Comparison of ENCODE assay signal across 11 mouse cellular contexts in genomic region chr3:137783937-137784911, GRCm38 (mm10).
DNase-seq lines count a peak whose midpoint lies in the region; ATAC-seq and TF ChIP-seq lines count a peak whose summit lies in the region.
"Had no signal": no experiment of that assay in that cellular context is flagged by ENCODE, and none has a peak within 500 bp of the region (broad histone marks: within the 10 kb centered on the region; RNA-seq: fewer than 3 reads in every experiment).

No protein-coding gene starts in this region.

- no peak overlapping the region for H3K9ac ChIP-seq in intestine, postnatal 0 days (ENCODE audit: low read depth, low read length)
- no peak overlapping the region for H3K9ac ChIP-seq in intestine, embryonic 15.5 days
- no peak overlapping the region for H3K9ac ChIP-seq in midbrain, postnatal 0 days (replicated peaks; ENCODE audit: low read length, poor library complexity, severe bottlenecking)
- H3K9ac ChIP-seq: limb, embryonic 13.5 days had no signal

- H3K27me3 ChIP-seq in intestine, postnatal 0 days (replicated peaks; ENCODE audit: control insufficient read depth, insufficient read depth, low read length): peaks cover 7% of the 10 kb centered on the region
- peaks cover 4% of the 10 kb centered on the region; the same call in 1 of the 2 replicates for H3K27me3 ChIP-seq in intestine, embryonic 15.5 days (replicated peaks)
- peaks cover 22% of the 10 kb centered on the region for H3K27me3 ChIP-seq in hindbrain, embryonic 10.5 days (ENCODE audit: insufficient read depth, poor library complexity, severe bottlenecking)
- H3K27me3 ChIP-seq in midbrain, postnatal 0 days (ENCODE audit: insufficient read depth, low read length): no peaks in the 10 kb centered on the region

- H3K4me2 ChIP-seq in intestine, postnatal 0 days (replicated peaks; ENCODE audit: low read depth): no peak overlapping the region
- no peak overlapping the region for H3K4me2 ChIP-seq in intestine, embryonic 15.5 days (replicated peaks)
- no peak overlapping the region for H3K4me2 ChIP-seq in midbrain, postnatal 0 days (ENCODE audit: low read depth, low read length, poor library complexity, severe bottlenecking)
- H3K4me2 ChIP-seq: limb, embryonic 13.5 days had no signal

- no peak overlapping the region for H3K27ac ChIP-seq in intestine, postnatal 0 days (ENCODE audit: low read depth, low read length)
- no peak overlapping the region for H3K27ac ChIP-seq in intestine, embryonic 15.5 days
- peak overlapping the region; percentile 77 for H3K27ac ChIP-seq in hindbrain, embryonic 10.5 days
- H3K27ac ChIP-seq in midbrain, postnatal 0 days (ENCODE audit: low read depth, low read length): no peak overlapping the region
- H3K27ac ChIP-seq: limb, embryonic 13.5 days had no signal

- peak; percentile 29 for DNase-seq in brain, adult 2 months (ENCODE audit: low read depth, low spot score)
- DNase-seq in hindbrain, embryonic 10.5 days (ENCODE audit: low spot score): peak; percentile 40
- peak; percentile 39 for DNase-seq in midbrain, postnatal 0 days (ENCODE audit: low spot score)
- no peak for DNase-seq in kidney, adult 11 months
- no peak for DNase-seq in adrenal gland, adult 18-20 months (ENCODE audit: low spot score in 2 of 2)
- DNase-seq in gastrocnemius, postnatal 25 days: no peak
- DNase-seq: kidney, postnatal 10 days had no signal

- no peaks in the 10 kb centered on the region for H3K4me1 ChIP-seq in intestine, postnatal 0 days (replicated peaks; ENCODE audit: control insufficient read depth, insufficient read depth, low read length)
- peaks cover 4% of the 10 kb centered on the region for H3K4me1 ChIP-seq in intestine, embryonic 15.5 days (replicated peaks)
- peaks cover 35% of the 10 kb centered on the region for H3K4me1 ChIP-seq in hindbrain, embryonic 10.5 days (replicated peaks)
- peaks cover 5% of the 10 kb centered on the region; the same call in 1 of the 2 replicates for H3K4me1 ChIP-seq in midbrain, postnatal 0 days (ENCODE audit: insufficient read depth, low read length)

- peak; percentile 17; the same call in 1 of the 2 replicates for TF ChIP-seq CTCF in intestine, postnatal 0 days (IDR thresholded peaks at IDR 0.05; ENCODE audit: low read depth)
- TF ChIP-seq CTCF in midbrain, postnatal 0 days (IDR thresholded peaks at IDR 0.05): peak; percentile 60

- no peaks in the 10 kb centered on the region for H3K36me3 ChIP-seq in intestine, postnatal 0 days (ENCODE audit: control insufficient read depth, insufficient read depth)
- H3K36me3 ChIP-seq in intestine, embryonic 15.5 days: no peaks in the 10 kb centered on the region
- no peaks in the 10 kb centered on the region for H3K36me3 ChIP-seq in hindbrain, embryonic 10.5 days
- no peaks in the 10 kb centered on the region for H3K36me3 ChIP-seq in midbrain, postnatal 0 days (ENCODE audit: insufficient read depth, low read length)
- H3K36me3 ChIP-seq: limb, embryonic 13.5 days had no signal

- H3K9me3 ChIP-seq in intestine, postnatal 0 days (ENCODE audit: control insufficient read depth): no peaks in the 10 kb centered on the region
- H3K9me3 ChIP-seq in intestine, embryonic 15.5 days: no peaks in the 10 kb centered on the region
- H3K9me3 ChIP-seq in hindbrain, embryonic 10.5 days: no peaks in the 10 kb centered on the region
- no peaks in the 10 kb centered on the region for H3K9me3 ChIP-seq in midbrain, postnatal 0 days (ENCODE audit: low read length)
- H3K9me3 ChIP-seq: limb, embryonic 13.5 days had no signal

- ATAC-seq in intestine, postnatal 0 days: no peak
- no peak for ATAC-seq in intestine, embryonic 15.5 days
- peak; percentile 45 for ATAC-seq in midbrain, postnatal 0 days (ENCODE audit: low FRiP score)

- H3K4me3 ChIP-seq in intestine, postnatal 0 days (ENCODE audit: low read depth, low read length): no peak overlapping the region
- no peak overlapping the region for H3K4me3 ChIP-seq in intestine, embryonic 15.5 days (replicated peaks)
- no peak overlapping the region for H3K4me3 ChIP-seq in hindbrain, embryonic 10.5 days
- no peak overlapping the region for H3K4me3 ChIP-seq in midbrain, postnatal 0 days (ENCODE audit: low read depth, low read length)
- H3K4me3 ChIP-seq: erythroblast, embryonic 14.5 days; limb, embryonic 13.5 days had no signal

- 65% methylated on average over 7 of the region's 7 CpGs for WGBS in intestine, postnatal 0 days
- WGBS in intestine, embryonic 15.5 days: 58% methylated on average over 7 of the region's 7 CpGs
- 36% methylated on average over 7 of the region's 7 CpGs for WGBS in hindbrain, embryonic 10.5 days
- 22% methylated on average over 7 of the region's 7 CpGs for WGBS in midbrain, postnatal 0 days

Comparison
In these comparisons a context has a peak if more than half of its experiments do, and no peak if none do; other contexts are left out.
1. DNase-seq: peak in brain, adult 2 months (single experiment), hindbrain, embryonic 10.5 days (single experiment) and midbrain, postnatal 0 days (single experiment); none in kidney, adult 11 months (single experiment), adrenal gland, adult 18-20 months (0 of 2) and gastrocnemius, postnatal 25 days (single experiment).